Mouse (Mus musculus): ENCODE measurements around the gene Arsg.

The Arsg gene

DNA sequence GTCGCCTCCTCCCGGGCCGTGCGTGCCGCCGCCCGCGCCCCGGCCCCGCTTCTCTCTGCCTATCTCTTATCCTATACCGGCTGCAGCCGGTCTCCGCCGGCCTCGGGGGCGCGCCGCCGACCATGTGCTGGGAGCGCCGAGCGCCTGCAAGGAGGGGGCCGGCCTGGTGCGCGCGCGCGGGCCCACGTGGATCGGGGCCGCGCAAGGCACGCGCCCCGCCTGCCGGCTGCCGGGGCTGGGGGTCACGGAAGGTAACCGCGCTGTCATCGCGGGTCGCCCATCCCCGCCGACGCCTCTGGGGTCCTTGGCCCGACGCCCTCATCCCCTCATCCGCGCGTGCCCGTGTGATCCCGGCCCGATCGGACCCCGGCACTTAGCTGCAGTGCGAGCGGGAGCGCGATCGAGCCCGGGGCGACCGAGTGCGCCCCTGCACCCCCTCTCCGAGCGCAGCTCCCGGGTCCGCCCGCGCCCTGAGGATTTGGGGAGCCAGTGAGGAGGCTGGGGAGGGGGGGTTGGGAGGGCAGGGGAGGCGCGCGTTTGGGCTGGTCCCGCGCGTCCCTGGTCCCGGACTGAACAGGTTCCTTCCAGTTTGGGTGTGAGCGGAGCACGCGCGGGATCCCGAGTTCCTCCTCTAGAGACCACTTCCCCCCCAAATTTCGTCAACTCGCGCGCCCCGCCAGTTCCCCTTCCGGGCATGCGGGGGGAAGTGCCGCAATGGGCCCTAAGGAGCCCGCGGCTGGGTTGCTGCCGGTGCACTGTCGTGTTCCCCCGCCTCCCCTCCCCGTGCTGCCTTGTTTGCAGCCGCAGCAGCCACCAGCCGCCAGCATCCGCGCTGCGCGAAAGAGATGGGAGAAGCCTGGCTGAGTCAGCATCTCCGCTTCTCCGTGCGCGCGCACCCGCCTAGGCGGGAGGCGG, at the start of gene Arsg, which contains the start of gene Slc16a6:
TSS of gene Arsg (plus strand) at position 204 of the 915 bp plus-strand sequence.
TSS of gene Slc16a6 (minus strand) at position 428 of the 915 bp plus-strand sequence.
- DNase-seq: peak; percentile 74 to 82

DNA sequence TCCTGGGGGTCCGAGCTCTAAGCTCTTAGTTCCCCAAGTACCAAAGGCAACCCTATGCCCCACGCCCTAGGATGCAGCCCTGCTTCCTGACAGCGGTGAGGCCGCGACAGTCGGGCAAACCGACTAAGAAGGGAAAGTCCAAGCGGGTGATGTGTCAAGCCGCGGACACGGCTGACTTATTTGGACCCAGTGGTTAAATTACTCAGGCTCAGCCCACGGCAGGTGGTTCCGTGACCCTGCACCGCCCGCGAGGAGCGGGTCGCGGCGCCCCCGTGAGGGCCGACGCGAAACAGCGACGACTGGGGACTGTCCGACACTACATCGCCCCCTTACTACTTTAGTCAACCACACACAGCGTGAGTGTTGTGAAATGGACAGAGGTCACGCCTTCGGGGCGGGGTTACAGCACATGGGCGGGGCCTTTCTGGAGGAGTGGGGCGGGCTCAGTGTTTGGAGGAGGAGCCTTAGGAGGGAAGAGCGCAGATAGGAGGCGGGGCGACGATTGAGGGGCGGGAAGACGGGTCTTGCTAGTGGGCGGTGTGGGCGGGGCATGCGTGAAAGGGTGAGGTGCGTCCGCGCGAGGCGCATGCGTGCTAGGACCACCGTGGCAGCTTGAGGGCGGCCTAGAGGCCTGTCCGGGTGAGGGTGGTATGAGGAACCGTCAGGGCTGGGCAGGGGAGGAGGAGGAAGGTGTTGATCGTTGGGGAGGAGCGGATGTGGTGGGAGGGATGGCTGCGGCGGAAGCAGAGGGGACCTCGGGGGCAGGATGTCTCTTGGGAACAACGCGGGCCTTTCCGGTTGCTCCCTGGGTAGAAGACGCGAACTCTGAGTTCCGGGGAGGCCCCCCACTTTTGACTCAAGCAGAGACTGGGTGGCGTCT, 47.5 kb upstream of the Arsg start, which contains the start of gene Amz2:
TSS of gene Amz2 (plus strand) at position 555 of the 880 bp plus-strand sequence.
- peak; percentile 99 for DNase-seq

DNA sequence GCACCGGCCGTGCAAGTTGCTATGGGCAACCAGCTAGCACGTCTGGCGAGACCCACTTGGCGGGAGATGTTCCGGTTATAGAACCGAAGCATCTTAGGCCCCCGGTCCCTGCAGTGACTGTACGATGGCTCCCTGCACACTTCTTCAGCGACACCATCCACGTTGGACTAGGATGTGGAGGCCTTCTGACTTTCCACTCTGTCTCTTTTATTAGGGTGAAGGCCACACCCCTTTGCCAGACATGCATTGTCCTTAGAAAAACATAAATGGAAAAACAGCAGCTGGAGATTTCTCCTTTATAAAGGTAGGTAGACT, 46.9 kb upstream of the Arsg start:
- no peak for DNase-seq

DNA sequence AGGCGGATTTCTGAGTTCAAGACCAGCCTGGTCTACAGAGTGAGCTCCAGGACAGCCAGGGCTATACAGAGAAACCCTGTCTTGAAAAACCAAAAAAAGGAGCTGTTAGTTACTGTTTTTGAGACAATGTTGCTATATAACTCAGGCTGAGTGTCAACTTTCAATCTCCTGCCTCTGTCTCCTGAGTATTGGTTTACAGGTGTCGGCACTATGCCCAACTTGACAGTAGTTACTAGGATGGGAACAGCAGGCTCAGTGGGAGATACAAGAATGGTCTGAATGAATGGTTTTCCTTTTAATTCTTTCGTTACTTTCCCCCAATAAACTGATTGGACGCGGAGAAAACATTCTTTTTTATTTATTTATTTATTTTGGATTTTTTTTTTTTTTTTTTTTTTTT, 45.8 kb upstream of the Arsg start:
- no peak for DNase-seq

DNA sequence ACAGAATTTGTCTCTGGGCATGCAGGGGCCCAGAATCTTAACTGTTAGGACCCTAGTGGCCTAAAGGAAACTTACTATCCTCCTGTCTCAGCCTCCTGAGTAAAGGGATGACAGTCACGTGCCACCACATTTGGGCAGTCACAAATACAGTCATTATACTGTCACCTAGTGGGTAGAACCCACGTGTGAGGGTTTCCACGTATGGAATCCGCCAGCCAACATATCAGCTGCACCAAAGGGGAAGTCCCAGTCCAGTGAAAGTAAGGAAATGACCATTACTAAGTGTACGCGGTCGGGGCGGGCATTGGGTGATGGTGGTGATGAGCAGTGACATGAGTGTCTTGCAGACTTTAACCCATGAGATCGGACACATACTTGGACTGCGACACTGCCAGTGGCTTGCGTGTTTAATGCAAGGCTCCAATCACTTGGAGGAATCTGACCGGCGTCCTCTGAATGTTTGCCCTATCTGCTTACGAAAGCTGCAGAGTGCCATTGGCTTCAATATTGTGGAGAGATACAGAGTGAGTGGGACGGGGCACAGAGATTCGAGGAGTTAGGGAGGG, 38.9 kb upstream of the Arsg start:
- no peak for DNase-seq

DNA sequence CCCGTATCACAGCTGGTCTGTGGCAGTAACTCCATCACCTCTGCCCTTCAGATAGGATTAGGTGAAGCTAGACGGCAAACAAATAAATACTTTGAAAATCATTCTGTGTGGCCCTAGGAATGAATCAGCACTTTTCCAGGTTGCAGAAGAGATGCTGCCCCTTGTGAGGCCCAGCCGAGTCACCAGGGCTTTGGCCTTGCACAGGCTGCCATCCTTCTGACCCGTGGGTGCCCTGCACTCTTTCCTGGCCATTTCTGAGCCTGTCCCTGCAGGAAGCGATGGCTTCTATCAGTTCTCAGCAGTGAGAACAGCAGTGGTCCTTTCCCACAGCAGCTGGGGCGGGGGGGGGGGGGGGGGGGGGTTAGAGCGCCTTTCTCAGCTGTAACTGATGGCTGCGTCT, 36.3 kb upstream of the Arsg start:
- no peak for DNase-seq

DNA sequence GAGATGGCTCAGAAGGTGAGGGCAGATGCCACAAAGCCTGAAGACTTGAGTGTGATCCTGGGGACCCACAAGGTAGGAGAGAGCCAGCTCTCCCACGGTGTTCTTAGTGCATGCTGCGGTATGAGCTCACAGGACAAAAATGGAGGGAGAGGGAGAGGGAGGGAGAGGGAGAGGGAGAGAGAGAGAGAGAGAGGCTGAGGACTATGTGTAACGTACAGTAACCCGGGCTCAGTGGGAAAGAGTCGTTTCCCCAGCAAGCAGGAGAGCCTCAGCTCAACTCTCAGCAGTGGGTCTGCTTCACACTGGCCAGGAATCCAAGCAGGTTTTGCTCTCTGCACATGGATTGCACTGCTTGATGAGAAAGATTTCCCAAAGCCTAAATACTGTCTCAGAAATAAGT, 34.0 kb upstream of the Arsg start:
- DNase-seq: no peak

DNA sequence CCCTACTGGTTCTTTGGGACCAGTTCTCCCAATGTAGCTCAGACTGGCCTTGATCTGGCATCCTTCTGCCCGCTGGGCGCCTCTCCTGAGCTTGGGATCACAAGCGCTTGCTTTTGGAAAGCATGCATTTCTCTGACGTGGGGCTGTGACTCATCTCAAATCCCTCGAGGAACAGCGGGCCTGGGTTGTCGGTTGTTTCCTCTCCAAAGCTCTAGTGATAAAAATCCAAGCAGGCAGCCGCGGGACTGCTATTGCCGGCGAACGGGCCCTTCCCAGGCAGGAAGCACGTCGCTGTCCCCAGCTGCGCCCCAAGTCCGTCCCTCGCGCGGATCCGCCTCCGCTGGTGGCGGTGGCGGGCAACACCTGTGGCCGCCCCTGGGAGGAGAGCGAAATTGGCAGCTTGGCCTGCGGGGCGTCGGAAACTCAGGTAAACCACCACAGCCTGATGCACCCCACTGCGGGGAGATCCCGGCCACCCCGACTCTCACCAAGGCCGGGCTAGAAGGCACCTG, 33.3 kb upstream of the Arsg start:
- peak; percentile 80 to 85 for DNase-seq

DNA sequence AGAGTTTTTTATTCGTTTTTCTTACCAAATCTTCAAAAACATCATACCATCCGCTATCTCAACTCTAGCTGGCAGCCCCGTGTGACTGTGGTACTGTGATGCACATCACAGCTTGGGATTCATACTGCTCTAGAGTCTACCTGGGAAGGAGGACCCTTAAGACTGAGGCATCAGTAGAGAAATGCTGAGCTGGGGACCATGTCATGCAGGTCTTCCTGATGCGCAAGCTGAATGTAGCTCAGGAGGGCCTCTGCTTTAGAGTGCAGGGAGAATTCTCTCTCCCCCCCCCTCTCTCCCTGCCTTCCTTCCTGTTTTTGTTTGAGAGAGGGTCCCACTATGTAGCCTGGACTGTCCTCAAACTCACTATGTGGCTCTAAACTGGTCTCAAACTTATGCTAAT, 32.5 kb upstream of the Arsg start:
- DNase-seq: no peak

DNA sequence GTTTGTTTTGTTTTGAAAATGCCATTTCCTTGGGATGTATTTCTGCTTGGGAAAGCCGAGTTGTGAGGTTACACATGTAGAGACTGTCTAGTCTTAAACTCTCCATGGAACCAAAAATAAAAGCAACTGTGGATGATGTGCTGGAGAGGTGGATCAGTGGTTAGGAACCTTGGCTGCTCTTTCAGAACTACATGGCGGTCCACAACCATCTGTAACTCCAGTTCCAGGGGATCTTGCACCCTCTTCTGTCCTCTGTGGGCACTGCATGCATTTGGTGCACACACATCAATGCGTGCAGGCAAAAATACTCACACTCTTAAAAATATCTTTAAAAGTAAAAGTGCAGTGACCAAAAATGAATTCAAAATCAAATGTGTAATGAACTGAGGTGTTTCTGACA, 32.1 kb upstream of the Arsg start:
- peak in 1 of 2 experiments; percentile 33 for DNase-seq

DNA sequence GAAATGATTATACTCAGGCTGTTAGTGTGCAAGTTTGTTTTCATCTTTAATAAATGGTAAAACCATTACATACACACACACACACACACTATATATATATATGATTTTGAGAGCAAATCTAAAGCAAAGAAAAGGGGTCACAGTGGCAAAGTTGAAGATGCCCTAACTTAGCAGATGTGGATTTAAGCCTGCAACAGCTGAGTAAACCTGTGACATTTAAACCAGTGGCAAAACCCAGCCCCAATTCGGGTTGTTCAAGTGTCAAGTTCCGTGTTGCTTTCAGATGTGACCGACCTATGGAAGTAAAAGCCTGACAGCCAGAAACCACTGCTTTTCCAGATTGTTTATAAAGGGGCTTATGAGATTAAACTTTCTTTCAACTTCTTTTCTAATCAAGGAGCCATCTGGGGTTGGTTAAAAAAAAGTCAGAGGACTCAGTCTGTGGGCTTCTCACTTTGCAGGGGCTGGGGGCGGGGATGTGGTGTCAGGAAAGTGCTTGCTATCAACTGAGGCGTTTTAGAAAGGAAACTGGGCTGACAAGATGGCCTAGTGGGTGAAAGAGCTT, 30.9 kb upstream of the Arsg start:
- DNase-seq: no peak

DNA sequence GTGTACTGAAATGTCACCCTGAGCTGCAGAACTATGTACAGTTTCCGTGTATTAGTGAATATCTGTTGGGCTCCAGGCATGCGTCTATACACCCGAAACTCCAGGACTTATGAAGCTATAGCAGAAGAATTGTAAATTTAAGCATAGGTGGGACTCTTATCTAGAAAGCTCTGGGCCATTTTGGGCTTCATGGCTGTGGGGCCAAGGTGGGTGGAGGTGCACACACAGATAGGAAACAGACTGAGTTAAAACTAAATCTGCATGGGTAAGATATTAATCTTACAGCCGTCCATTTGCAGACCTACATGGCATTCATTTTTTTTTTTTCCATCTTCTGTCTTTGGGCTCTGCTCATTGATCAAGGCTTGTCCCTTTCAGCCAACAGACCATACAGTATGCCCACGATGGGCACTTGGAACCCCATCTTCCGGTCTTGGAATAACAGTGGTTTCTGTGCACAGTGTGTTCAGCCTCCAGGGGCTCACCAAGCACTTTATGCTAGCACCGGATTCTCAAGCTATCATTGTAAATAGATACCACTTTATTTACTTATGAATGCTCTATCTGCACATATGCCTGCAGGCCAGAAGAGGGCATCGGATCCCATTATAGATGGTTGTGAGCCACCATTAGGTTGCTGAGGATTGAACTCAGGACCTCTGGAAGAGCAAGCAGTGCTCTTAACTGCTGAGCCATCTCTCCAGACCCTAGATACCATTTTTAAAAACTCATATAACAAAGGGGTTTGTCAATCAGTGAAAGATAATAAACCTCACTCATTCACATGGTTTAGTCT, 29.5 kb upstream of the Arsg start:
- DNase-seq: no peak

DNA sequence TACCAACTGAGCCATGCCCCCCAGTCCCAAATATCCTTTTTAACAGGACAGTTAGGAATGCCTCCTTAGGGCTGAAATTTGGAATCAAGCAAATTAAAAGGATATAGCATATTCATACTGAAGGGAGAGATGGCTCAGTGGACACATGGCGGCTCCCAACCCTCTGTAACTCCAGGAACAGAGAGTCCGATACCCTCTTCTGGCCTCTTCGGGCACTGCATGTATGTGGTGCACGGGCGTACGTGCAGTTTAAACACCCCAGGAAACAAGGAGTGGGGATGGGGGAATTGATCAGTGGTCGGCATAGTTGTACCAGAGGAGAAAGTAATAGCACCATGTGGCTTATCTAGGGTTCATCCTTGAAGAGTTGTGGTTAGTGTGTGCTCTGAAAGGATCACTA, 28.6 kb upstream of the Arsg start:
- DNase-seq: peak in 1 of 2 experiments; percentile 21

DNA sequence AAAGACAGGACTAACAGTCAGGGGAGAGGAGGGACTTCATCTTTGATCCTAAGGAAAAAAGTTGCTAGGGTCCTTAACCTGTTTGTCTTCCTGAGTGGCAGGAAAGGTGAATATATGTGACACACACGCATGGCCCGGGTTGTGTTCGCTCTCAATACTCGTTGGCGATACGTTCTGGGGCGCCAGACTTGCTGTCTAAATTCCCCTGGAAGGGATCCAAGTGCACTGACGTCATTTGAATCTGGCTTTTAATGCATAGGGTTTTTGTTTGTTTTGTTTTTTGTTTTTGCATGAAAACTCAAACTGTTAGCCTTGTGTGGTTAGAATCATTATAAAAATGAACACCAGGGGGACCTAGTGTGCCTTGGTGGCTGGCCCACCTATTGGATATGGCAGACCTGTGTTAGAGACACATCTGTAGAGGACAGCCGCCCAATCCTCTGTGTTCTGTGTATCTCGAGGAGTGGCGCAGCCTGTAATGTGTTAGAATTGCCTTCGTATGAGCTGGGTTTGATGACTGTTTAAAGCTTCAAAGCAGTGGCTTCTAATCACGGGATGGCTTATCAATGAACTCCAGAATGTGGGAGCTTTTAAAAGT, 27.6 kb upstream of the Arsg start:
- DNase-seq: peak in 1 of 2 experiments; percentile 19

DNA sequence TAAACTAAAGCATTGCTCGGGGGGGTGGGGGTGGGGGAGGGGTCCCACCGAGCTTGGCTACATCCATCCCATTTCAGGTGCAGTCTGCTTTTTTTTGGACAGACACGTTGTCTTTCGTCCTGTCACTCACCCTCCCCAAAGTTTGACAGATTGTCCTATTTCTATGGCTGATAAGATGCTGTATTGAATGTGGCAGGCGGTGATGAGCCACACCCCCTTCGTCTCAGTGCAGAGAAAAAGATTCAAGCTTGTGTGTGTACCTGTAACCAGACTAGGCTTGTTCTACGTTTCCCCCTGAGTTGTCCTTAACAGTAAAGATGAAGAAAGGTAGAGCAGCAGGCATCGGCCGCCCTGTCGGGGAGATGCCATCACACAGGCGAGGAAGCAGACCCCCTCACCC, 22.0 kb upstream of the Arsg start:
- no peak for DNase-seq

DNA sequence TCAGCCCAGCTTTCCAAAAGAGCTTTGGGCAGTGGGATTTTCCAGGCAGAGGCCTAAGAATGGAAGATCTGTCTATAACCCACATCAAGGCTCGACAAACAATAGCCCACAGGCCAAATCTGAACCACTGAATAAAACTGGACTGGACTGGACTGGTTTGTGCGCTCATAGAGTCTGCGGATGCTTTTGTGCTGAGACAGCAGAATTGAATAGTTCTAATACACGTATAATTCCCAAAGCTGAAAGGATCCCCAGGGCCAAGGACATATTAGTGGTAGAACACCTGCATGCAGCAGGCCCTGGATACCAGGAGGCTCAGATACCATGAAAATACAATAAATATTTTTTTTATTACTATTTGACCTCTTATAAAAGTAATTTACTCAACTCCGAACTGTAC, 16.9 kb upstream of the Arsg start:
- no peak for DNase-seq

DNA sequence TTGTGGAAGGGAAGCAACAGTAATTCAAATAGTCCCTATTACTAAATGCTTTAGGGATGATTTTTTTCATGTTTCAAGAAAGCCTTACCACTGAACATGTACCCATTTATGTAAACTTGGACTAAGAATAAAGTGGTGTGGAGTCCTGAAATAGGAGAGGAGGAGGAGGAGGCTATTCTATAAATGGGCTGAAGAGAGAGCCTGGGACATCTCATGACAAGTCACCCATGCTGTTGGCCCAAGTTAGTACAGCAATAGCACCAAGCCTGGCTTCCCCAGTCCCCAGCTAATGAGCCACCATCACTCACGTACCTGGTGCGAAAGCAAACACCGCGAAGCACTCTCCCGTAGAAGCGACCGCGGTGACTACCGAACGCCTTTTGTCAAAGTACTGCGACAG, 15.0 kb upstream of the Arsg start:
- no peak for DNase-seq

DNA sequence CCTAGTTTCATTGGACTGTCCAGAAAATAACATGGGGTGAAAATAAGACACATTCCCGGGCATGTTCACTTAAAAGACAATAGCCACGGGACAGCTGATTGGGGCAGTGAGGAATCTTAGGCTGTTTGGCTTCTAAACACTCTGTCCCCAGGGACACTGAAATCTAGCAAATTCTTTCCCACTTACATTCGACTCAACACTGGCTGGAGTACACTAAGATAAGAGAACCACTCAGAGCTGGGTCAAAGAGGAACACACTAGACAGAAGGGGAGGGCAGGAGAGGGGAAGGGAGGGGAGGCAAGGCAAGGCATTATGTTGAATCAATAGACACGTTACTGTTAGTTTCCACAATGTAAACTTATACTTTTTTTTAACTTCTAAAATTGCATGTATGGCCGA, 12.6 kb upstream of the Arsg start:
- peak in 1 of 2 experiments; percentile 33 for DNase-seq

DNA sequence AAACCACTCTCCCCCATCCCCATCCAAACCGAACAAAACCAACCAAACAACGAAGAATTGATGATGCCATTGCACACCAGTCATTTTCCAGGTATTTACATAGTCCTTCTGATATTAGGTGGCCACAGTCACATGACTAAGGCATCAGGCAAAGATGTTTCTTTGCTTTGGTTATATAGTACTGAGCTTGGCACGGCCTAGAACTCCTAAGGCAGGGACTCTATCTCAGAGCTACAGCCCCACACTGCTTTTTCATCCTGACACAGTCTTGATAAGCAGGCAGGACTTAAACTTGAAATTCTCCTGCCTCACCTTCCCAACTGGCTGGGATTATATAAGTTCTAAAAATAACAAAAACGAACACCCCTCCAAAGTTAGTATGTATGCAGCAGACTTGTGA, 8.1 kb upstream of the Arsg start:
- no peak for DNase-seq

DNA sequence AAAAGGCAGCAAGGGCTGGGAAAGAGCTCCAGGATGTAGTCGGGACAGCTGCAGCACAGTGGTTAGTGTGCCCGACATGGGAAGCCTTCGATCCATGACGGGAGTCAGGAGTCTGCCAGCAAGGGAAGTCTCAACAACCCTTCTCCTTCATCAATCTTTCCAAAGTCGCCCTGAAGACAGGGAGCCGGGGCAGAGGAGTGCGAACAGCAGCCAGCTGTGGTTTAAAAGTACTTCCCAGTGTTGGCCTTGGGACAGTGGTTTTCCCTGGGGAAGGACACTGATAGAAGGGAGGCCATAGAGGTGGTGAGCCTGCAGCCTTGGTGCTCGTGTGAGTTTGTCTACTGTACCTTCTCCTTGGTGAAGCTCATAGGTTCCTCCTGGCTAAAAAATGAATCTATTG, 6.2 kb upstream of the Arsg start:
- DNase-seq: no peak

DNA sequence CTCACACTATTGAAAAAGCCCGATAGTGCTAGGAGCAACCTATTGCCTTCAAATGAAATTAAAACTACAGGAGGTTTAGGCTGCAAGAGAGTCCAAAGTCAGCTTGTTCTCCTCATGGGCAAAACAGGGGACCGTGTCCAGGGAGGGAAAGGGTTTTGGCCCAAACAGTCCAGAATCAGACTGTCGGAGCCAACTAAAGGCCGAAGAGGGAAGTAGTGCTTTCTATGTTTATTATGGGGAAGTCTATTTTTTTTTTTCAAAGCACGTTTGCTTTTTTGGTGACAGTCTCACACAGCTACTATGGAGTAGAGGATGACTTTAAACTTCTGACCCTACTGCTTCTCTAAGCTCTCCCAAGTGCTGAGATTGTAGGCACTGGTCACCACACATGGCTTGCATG, 5.0 kb upstream of the Arsg start:
- DNase-seq: no peak

DNA sequence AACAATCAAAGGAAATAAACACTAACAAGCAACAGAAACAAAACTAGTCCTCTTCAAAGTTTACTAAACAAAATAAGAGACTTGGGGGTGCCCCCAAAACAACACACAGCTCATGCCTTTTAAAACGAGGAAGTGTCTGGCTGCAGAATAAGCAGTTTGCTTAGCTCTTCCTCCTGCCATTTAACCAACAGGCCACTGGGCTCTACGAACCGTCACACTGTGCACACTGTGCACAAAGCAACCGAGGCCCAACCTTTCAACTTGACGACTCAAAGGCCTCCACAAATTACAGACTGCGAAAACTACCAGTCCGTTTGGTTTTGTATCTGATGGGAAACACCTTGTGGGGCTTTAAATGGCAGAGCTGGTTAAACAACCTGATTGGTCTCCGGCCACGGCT, 3.0 kb upstream of the Arsg start:
- no peak for DNase-seq

Measured in lung, adult 18-20 months (tissue).